Mouse (Mus musculus) neural tube, embryonic 14.5 days (tissue): ENCODE measurements at regions not wholly inside any gene's neighbourhood (a gene's known extent, or its start where the extent isn't known, plus 50 kb on each side); places are given as distances from the start of the nearest gene placed in this dataset.

Experiments used
- ATAC-seq: fragments of 200-750 bp; cut with Nextera tagmentation; 2 replicates; pipeline ENCODE4 v1.8.0; 2017; ENCODE audit warnings: low read depth, mild to moderate bottlenecking, moderate TSS enrichment, moderate library complexity
- H3K27ac ChIP-seq: fragments of 300-500 bp; sonication (generic); 2 replicates; pipeline ENCODE4 v1.5.1; 2014; ENCODE audit warnings: low read depth, mild to moderate bottlenecking, control low read depth, low read length, moderate library complexity, mixed read lengths
- H3K27me3 ChIP-seq: fragments of 300-500 bp; sonication (generic); 2 replicates; pipeline ENCODE4 v1.6.1; 2014; ENCODE audit warnings: low read length; ENCODE audit not compliant: control insufficient read depth, insufficient read depth
- H3K36me3 ChIP-seq: fragments of 300-500 bp; sonication (generic); 2 replicates; pipeline ENCODE4 v1.6.1; 2014; ENCODE audit warnings: low read length, mixed read lengths; ENCODE audit not compliant: control insufficient read depth, insufficient read depth
- H3K4me1 ChIP-seq: fragments of 300-500 bp; sonication (generic); 2 replicates; pipeline ENCODE4 v1.6.1; 2014; ENCODE audit warnings: low read length; ENCODE audit not compliant: control insufficient read depth, insufficient read depth
- H3K4me2 ChIP-seq: fragments of 300-500 bp; sonication (generic); 2 replicates; pipeline ENCODE4 v1.6.1; 2014; ENCODE audit warnings: mild to moderate bottlenecking, low read depth, low read length, control low read depth
- H3K4me3 ChIP-seq: fragments of 300-500 bp; sonication (generic); 2 replicates; pipeline ENCODE4 v1.5.1; 2014; ENCODE audit warnings: low read depth, low read length, control low read depth, mixed read lengths
- H3K9ac ChIP-seq: fragments of 300-500 bp; sonication (generic); replicated peaks from 2 replicates; pipeline ENCODE4 v1.6.1; 2014; ENCODE audit warnings: low read depth, mild to moderate bottlenecking, control low read depth, low read length, mixed read lengths
- H3K9me3 ChIP-seq: fragments of 300-500 bp; sonication (generic); 2 replicates; pipeline ENCODE4 v1.6.1; 2016; ENCODE audit warnings: low read length; ENCODE audit not compliant: control insufficient read depth
- WGBS: fragments of 180-500 bp; shearing (Covaris S2); extraction: QIAGEN DNeasy Blood & Tissue Kit; methylation state at CpG from one replicate; pipeline ENCODE4 v1.1.7; 2014; 5-methylcytosine and 5-hydroxymethylcytosine counted together

DNA sequence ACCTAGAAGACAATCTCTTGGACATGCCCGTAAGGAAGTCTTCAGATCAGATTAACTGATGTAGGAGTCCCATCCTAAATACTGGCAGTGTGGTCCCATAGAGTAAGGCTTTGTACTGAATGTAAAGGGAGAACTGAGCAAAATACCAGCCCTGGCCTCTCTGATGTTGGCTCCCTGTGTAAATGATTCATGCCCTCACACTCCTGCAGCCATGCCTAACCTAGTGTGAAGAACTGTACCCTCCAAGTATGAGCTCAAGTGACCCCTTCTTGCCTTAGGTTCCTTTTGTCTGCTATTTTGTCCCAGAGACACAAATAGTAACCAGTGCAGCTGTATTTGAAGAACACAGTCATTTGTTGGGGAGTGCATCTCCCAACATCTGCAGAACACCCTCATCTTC is 342.4 kb upstream of the Cdh4 start:
- H3K36me3 ChIP-seq, result no peaks in the 10 kb centered on the region
- H3K9me3 ChIP-seq, result no peaks in the 10 kb centered on the region
- WGBS, result 92% methylated on average over 1 of the region's 1 CpGs
- no peaks in the 10 kb centered on the region for H3K27me3 ChIP-seq
- no peak overlapping the region for H3K27ac ChIP-seq
- H3K4me3 ChIP-seq, result no peak overlapping the region
- H3K4me2 ChIP-seq, result no peak overlapping the region
- H3K9ac ChIP-seq, result no peak overlapping the region
- no peak for ATAC-seq
- no peaks in the 10 kb centered on the region for H3K4me1 ChIP-seq

DNA sequence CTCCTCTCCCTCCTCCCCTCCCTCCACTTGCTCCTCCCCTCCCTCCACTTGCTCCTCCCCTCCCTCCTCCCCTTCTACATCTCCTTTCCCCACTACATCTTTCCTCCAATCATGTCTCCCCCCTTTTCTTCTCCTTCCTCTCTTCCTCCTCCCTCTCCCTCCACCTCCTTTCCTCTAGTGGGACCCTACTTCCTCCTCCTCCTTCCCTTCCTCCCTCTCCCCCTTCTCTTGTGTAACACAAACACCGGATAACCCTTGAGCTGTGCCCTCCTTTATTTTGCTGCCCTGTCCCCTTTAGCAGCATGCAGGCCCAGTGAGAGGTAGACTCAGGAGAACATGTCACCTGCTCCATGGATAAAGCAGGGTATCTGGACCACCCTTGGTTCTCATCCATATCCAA is 339.1 kb upstream of the Cdh4 start:
- WGBS, result 78% methylated on average over 1 of the region's 1 CpGs
- H3K27me3 ChIP-seq, result no peaks in the 10 kb centered on the region
- H3K4me3 ChIP-seq, result no peak overlapping the region
- ATAC-seq, result no peak
- H3K27ac ChIP-seq, result no peak overlapping the region
- H3K4me1 ChIP-seq, result no peaks in the 10 kb centered on the region
- no peak overlapping the region for H3K9ac ChIP-seq
- no peaks in the 10 kb centered on the region for H3K36me3 ChIP-seq
- no peaks in the 10 kb centered on the region for H3K9me3 ChIP-seq
- H3K4me2 ChIP-seq, result no peak overlapping the region

DNA sequence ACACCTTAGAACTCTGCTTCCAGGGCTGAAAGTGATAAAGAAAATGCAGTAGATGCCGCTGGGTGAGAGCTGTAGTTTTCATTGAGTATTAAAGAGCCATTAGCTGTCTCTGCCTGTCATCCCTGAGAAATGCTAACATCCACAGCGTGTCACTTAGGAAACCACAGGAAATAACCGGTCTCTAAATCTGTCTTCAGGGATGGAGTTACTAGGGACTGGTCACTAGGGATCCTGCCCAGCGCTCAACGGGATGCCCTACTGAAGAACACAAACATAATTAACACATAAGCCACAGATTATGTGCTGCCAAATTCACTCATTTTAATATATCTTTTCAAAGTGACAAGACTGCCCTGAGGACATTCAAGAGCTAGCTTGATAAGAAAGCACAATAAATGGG is 329.3 kb upstream of the Cdh4 start:
- no peak for ATAC-seq
- Histone ChIP-seq H3K4me3 (no peak overlapping the region), H3K9ac (no peak overlapping the region), H3K4me2 (no peak overlapping the region), H3K36me3 (no peaks in the 10 kb centered on the region), H3K4me1 (0 out of 2 replicates have a peak, but pooled peaks cover 6% of the 10 kb centered on the region), H3K9me3 (no peaks in the 10 kb centered on the region), H3K27me3 (no peaks in the 10 kb centered on the region), H3K27ac (no peak overlapping the region)
- 26% methylated on average over 5 of the region's 5 CpGs for WGBS

DNA sequence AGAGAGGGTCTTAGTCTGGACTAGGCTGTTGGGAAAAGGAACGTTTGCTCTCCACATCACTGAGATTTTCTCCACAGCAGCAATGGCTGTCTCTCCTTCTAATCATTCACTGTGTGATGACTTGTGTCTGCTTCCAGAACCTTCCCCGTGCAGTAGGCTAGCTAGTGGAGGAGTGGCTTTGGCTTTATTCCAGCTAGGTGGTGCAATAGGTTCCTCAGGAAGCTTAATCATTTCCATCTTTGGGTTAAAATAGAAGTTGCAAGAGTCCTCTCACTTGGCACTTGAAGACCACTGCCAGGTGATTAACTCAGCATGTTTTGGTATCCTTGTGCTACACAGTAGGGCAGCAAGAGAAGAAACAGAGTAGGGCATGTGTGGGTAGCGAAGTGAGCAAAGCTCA is 314.2 kb upstream of the Cdh4 start:
- no peak overlapping the region for H3K4me2 ChIP-seq
- WGBS, result 89% methylated on average over 3 of the region's 3 CpGs

DNA sequence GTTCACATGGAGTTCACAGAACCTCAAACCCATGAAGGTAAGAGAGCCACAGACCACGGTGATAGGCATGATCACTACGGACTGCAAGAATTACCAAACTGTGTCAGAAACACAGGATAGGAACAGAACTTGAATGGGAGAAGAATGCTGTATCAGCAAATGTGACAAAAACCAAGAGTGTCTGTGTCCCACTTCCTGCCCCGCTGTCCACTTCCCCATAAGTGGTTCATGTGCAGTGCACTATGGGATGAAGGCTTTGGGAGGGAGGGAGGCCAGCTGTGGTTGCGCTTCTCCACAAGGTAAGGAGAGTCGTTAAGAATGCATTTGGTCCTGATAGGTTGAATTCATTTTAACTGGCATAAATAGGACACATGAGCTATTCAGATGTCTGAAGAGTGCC is 313.8 kb upstream of the Cdh4 start:
- Histone ChIP-seq H3K27ac (no peak overlapping the region), H3K4me1 (no peaks in the 10 kb centered on the region), H3K4me3 (no peak overlapping the region)

More for the DNA sequence above, 314.2 kb upstream of the Cdh4 start:
- Histone ChIP-seq H3K36me3 (no peaks in the 10 kb centered on the region), H3K4me3 (no peak overlapping the region), H3K27me3 (no peaks in the 10 kb centered on the region), H3K9ac (no peak overlapping the region), H3K4me1 (no peaks in the 10 kb centered on the region), H3K27ac (no peak overlapping the region), H3K9me3 (no peaks in the 10 kb centered on the region)
- no peak for ATAC-seq

DNA sequence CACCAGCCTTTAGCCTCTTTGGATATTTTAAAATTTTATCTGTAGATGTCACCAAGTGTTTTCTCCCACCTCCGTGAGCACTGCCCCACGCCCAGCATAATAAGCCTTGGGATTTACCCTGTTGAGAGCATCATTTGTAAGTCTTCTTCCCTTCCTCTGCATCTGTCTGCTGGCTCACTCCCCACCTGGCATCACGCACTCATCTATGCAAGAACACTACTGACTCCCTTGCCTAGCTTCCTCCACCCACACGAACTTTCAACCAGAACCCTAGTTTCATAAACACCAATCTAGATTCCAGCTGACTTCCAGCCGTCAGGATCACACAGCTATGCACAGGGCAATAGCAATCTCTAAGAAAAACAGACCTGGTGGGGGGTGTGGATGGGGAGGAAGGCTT is 311.2 kb upstream of the Cdh4 start:
- Histone ChIP-seq H3K9me3 (no peaks in the 10 kb centered on the region), H3K27me3 (no peaks in the 10 kb centered on the region), H3K4me3 (no peak overlapping the region), H3K4me1 (no peaks in the 10 kb centered on the region), H3K9ac (no peak overlapping the region), H3K4me2 (no peak overlapping the region), H3K36me3 (no peaks in the 10 kb centered on the region), H3K27ac (no peak overlapping the region)
- no peak for ATAC-seq
- WGBS, result 84% methylated on average over 5 of the region's 5 CpGs

More for the DNA sequence above, 313.8 kb upstream of the Cdh4 start:
- WGBS, result 88% methylated on average over 5 of the region's 5 CpGs
- H3K27me3 ChIP-seq, result no peaks in the 10 kb centered on the region
- H3K4me2 ChIP-seq, result no peak overlapping the region
- H3K36me3 ChIP-seq, result no peaks in the 10 kb centered on the region
- no peak for ATAC-seq
- no peak overlapping the region for H3K9ac ChIP-seq
- H3K9me3 ChIP-seq, result no peaks in the 10 kb centered on the region

DNA sequence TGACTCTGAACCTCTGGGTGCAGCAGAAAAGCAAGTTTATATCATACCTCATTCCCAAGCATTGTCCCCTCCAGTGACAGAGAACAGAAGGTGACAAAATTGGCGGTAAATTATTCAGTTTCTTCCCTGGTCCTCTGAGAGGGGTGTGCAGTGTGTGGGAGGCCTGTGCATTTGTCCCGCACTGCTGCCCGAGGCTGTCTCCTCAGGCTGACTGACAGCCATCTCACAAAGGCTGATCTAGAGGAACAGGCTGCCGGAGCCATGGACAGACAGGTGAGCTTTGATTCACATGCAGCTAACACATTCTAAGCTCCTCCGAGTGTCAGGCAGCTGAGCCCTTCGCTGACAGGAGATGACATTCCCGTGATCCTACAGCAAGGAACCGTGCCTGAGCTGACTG is 299.9 kb upstream of the Cdh4 start:
- H3K4me3 ChIP-seq, result no peak overlapping the region
- H3K4me1 ChIP-seq, result no peaks in the 10 kb centered on the region
- no peak overlapping the region for H3K9ac ChIP-seq
- H3K27me3 ChIP-seq, result no peaks in the 10 kb centered on the region
- no peaks in the 10 kb centered on the region for H3K36me3 ChIP-seq
- H3K4me2 ChIP-seq, result no peak overlapping the region
- H3K27ac ChIP-seq, result no peak overlapping the region
- H3K9me3 ChIP-seq, result no peaks in the 10 kb centered on the region
- WGBS, result 78% methylated on average over 8 of the region's 8 CpGs
- ATAC-seq, result no peak

DNA sequence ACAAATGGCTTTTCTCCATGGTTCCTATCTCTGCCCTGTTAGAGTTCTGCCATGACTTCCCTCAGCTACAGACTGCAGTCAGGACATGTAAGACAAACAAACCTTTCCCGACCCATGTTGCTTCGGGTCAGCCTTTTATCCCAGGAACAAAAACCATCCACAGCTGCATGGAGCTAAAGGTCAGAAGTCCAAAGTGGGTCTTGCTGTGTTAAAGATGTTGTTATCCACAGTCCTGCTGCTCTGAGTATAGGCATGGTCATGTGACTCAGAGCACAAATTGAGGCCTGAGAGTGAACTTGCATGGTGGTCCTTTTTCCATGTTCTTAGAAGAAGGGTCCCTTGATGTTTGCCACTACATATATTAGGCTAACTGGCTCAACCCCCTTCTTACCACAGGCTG is 296.5 kb upstream of the Cdh4 start:
- no peak for ATAC-seq
- Histone ChIP-seq H3K4me2 (no peak overlapping the region), H3K4me3 (no peak overlapping the region), H3K9me3 (no peaks in the 10 kb centered on the region), H3K27me3 (no peaks in the 10 kb centered on the region), H3K36me3 (no peaks in the 10 kb centered on the region), H3K9ac (no peak overlapping the region), H3K4me1 (no peaks in the 10 kb centered on the region), H3K27ac (no peak overlapping the region)
- 48% methylated on average over 2 of the region's 2 CpGs for WGBS

DNA sequence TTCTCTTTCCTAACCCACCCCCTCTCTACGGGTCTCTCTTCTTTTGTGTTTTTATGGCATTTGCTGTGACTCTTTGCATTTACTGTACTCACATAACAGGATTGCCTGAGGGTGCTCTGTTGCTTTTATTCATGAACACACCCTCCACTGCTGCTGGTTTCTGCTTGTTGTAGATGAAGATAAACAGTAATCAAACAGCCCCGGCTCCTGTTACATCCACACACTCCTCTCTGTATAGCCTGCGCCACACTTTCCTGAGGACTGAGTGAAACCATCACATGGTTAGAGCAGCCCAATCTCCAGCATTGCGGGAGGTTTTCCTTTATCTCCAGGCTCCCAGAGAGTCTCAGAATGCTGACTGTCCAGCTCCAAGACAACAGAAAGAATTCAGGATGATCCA is 296.0 kb upstream of the Cdh4 start:
- no peaks in the 10 kb centered on the region for H3K4me1 ChIP-seq
- WGBS, result 55% methylated on average over 4 of the region's 4 CpGs
- no peak overlapping the region for H3K27ac ChIP-seq
- H3K4me2 ChIP-seq, result no peak overlapping the region
- no peak overlapping the region for H3K9ac ChIP-seq
- H3K27me3 ChIP-seq, result no peaks in the 10 kb centered on the region
- no peak overlapping the region for H3K4me3 ChIP-seq
- H3K36me3 ChIP-seq, result no peaks in the 10 kb centered on the region
- no peak for ATAC-seq
- no peaks in the 10 kb centered on the region for H3K9me3 ChIP-seq

DNA sequence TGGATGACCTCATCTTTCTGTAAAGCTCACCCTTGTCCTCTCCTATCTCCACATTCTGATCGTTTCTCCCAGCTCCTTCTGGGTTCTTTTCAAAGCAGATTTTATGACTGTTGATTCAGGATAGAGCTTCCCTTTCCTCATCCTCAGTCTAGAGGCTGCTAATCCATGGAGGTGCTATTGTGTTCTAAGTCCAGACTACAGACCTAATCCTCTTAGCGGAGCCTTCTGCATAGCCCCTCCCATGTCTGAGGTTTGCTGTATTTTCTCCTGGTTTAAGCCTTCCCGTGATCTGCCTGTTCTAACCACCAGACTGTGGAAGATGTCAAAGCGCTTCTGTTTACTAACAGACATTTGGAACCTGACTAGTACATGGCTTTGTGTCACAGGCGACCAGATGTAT is 294.0 kb upstream of the Cdh4 start:
- H3K27me3 ChIP-seq, result no peaks in the 10 kb centered on the region
- no peak for ATAC-seq
- WGBS, result 71% methylated on average over 5 of the region's 5 CpGs

More for the DNA sequence above, 294.0 kb upstream of the Cdh4 start:
- H3K9ac ChIP-seq, result no peak overlapping the region
- H3K4me1 ChIP-seq, result no peaks in the 10 kb centered on the region
- no peaks in the 10 kb centered on the region for H3K36me3 ChIP-seq
- no peaks in the 10 kb centered on the region for H3K9me3 ChIP-seq
- H3K27ac ChIP-seq, result no peak overlapping the region
- H3K4me3 ChIP-seq, result no peak overlapping the region
- H3K4me2 ChIP-seq, result no peak overlapping the region
